7 mouse cellular contexts compared by ENCODE assay signal in the genomic region with DNA sequence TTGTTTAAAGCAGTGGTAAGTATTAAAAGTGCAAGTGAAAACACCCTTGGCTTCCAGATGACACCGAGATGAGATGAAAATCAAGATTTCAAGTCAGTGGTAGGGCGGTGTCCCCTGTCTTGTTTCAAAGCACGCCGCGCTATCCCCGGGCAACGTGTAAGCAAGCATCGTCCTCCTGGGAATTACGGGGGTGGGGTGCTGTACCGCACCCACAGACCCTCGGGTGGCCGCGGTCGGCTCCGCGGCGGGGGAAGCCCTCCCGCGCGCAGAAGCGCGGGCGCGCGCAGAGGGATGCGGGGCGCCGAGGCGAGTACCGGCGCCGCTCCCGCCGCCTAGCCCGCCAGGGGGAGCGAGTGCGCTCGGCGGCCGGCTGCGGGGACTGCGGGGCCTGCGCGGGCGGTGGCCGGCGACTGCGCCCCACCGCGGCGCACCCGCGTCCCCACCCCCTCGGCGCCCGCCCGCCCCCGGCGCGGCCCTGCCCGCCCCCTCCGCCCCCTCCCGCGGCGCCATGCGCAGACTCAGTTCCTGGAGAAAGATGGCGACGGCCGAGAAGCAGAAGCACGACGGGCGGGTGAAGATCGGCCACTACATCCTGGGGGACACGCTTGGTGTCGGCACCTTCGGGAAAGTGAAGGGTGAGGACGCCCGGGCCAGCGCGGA. TPM values are rescaled to one million over a fixed set of nuclear protein-coding genes. Genes with fewer than 3 reads are reported as not detected.
A peak's percentile ranks its signal among the peaks of the same experiment; 100 is the strongest.
DNase-seq lines count a peak whose midpoint lies in the region; ATAC-seq lines count a peak whose summit lies in the region.

A gene (plus strand): TSS at position 501 of the 660 bp plus-strand sequence.

- H3K4me1 ChIP-seq in intestine, embryonic 15.5 days (replicated peaks), result peaks cover 7% of the 10 kb centered on the region

- H3K36me3 ChIP-seq in intestine, embryonic 15.5 days, result no peaks in the 10 kb centered on the region

- intact Hi-C loops in gastrocnemius, postnatal 36 days (cut with DNase I), result no loop called here
- intact Hi-C loops in left cerebral cortex, postnatal 14 days (cut with DNase I), result no loop called here

- peak; percentile 48 for DNase-seq in adrenal gland, adult 8-10 months
- peak; percentile 87 for DNase-seq in embryo, embryonic 11 days
- DNase-seq in gastrocnemius, postnatal 36 days, result peak; percentile 62 to 69
- peak; percentile 53 to 70 for DNase-seq in left cerebral cortex, postnatal 14 days (ENCODE audit: low spot score in 2 of 2)
- peak; percentile 51 for DNase-seq in skeletal muscle tissue, adult 2 months (ENCODE audit: low read depth, low spot score)

- H3K9me3 ChIP-seq in intestine, embryonic 15.5 days, result no peaks in the 10 kb centered on the region

- peak; percentile 96 for ATAC-seq in intestine, embryonic 15.5 days
- ATAC-seq in megakaryocyte-erythroid progenitor cell, adult 5-6 weeks (replicated peaks; ENCODE audit: low FRiP score, low TSS enrichment, poor library complexity, severe bottlenecking), result peak; percentile 17

- H3K27me3 ChIP-seq in intestine, embryonic 15.5 days (replicated peaks), result no peaks in the 10 kb centered on the region

- peak within 1 kb of the TSS; percentile 59 for H3K4me2 ChIP-seq in intestine, embryonic 15.5 days (replicated peaks)

- peak within 1 kb of the TSS; percentile 96 for H3K4me3 ChIP-seq in intestine, embryonic 15.5 days (replicated peaks)

- H3K27ac ChIP-seq in intestine, embryonic 15.5 days, result peak within 1 kb of the TSS; percentile 88

- WGBS in intestine, embryonic 15.5 days, result under 1% methylated on average over 74 of the region's 80 CpGs

- H3K9ac ChIP-seq in intestine, embryonic 15.5 days, result peak within 1 kb of the TSS; percentile 85

RNA-seq across cellular contexts. Expression of the gene that starts here (rescaled TPM):
- 10 to 100 TPM; 33.2 to 42.6 (median 37.3) TPM for total RNA-seq in adrenal gland, adult 8-10 months (2022)
- 1 to 10 TPM; 9.0 to 9.4 TPM for total RNA-seq in gastrocnemius, postnatal 36 days (2021)
- polyA plus RNA-seq in intestine, embryonic 15.5 days (2015; fragmentation: Nextera tagmentation; extraction: Ambion mirVana), result 22.9 and 25.9 TPM in 2 replicates
- 10 to 100 TPM; 15.8 to 17.5 TPM for total RNA-seq in left cerebral cortex, postnatal 14 days (2021)
- total RNA-seq in megakaryocyte-erythroid progenitor cell, adult 5-6 weeks (2014; fragmentation: Nextera tagmentation), result 55.5 and 56.0 TPM in 2 replicates
- total RNA-seq in megakaryocyte-erythroid progenitor cell, adult 5-6 weeks (2017), result 59.3 and 69.1 TPM in 2 replicates

Comparison
In these comparisons a context has a peak if more than half of its experiments do, and no peak if none do; other contexts are left out.
1. Peak in every context shown above with its lines: DNase-seq, ATAC-seq, H3K4me3 ChIP-seq and H3K27ac ChIP-seq.